Mouse (Mus musculus) adrenal gland, postnatal 25 days (tissue): ENCODE measurements around the gene Pak1. TPM values are rescaled to one million over a fixed set of nuclear protein-coding genes. Genes with fewer than 3 reads are reported as not detected.

ENCODE experiments used
- DNase-seq: peaks from one replicate; pipeline ENCODE4 v3.0.0; 2021; ENCODE audit warnings: mixed read lengths
- total RNA-seq: library from RNA; stranded (reverse); gene quantifications from 2 replicates; pipeline ENCODE4 v1.2.3, GENCODE M21; 2021

Pak1 gene
- total RNA-seq, 1 experiment from 2014 or later = 26.5 TPM

- DNase-seq = no peak
Observed at GRCm38 (mm10) chr7:97777191-97777590, 11.2 kb upstream of the Pak1 start.

- no peak for DNase-seq
Observed at GRCm38 (mm10) chr7:97780222-97780621, 8.1 kb upstream of the Pak1 start.

GRCm38 (mm10) chr7:97780815-97781214 lies 7.5 kb upstream of the Pak1 start:
- no peak for DNase-seq

- no peak for DNase-seq
Observed at GRCm38 (mm10) chr7:97781496-97781895, 6.8 kb upstream of the Pak1 start.

- no peak for DNase-seq
Observed at GRCm38 (mm10) chr7:97783523-97783922, 4.8 kb upstream of the Pak1 start.

- no peak for DNase-seq
Observed at GRCm38 (mm10) chr7:97788669-97789483, 535 bp downstream of the Pak1 start.

- DNase-seq = no peak
Observed at GRCm38 (mm10) chr7:97790272-97790671, 1.9 kb downstream of the Pak1 start.

- no peak for DNase-seq
Observed at GRCm38 (mm10) chr7:97792324-97792723, 4.0 kb downstream of the Pak1 start.

GRCm38 (mm10) chr7:97803116-97803515 lies 14.8 kb downstream of the Pak1 start:
- no peak for DNase-seq

GRCm38 (mm10) chr7:97804245-97805066 lies 16.1 kb downstream of the Pak1 start:
- DNase-seq = no peak

- no peak for DNase-seq
Observed at GRCm38 (mm10) chr7:97805067-97805365, 16.7 kb downstream of the Pak1 start.

GRCm38 (mm10) chr7:97809307-97809706 lies 21.0 kb downstream of the Pak1 start:
- DNase-seq = no peak

GRCm38 (mm10) chr7:97821875-97822274 lies 33.5 kb downstream of the Pak1 start:
- no peak for DNase-seq

- no peak for DNase-seq
Observed at GRCm38 (mm10) chr7:97829091-97829490, 40.8 kb downstream of the Pak1 start.

- no peak for DNase-seq
Observed at GRCm38 (mm10) chr7:97830739-97831138, 42.4 kb downstream of the Pak1 start.

GRCm38 (mm10) chr7:97832987-97833386 lies 44.6 kb downstream of the Pak1 start:
- DNase-seq = no peak

- DNase-seq = no peak
Observed at GRCm38 (mm10) chr7:97838574-97838973, 50.2 kb downstream of the Pak1 start.

GRCm38 (mm10) chr7:97841311-97841710 lies 53.0 kb downstream of the Pak1 start:
- no peak for DNase-seq

- DNase-seq = no peak
Observed at GRCm38 (mm10) chr7:97842332-97842731, 54.0 kb downstream of the Pak1 start.

GRCm38 (mm10) chr7:97842806-97843570 lies 54.6 kb downstream of the Pak1 start:
- DNase-seq = peak; percentile 71

GRCm38 (mm10) chr7:97844419-97844818 lies 56.1 kb downstream of the Pak1 start:
- no peak for DNase-seq

- DNase-seq = peak; percentile 70
Observed at GRCm38 (mm10) chr7:97845546-97845945, 57.2 kb downstream of the Pak1 start.

GRCm38 (mm10) chr7:97846539-97846938 lies 58.2 kb downstream of the Pak1 start:
- no peak for DNase-seq
